Mouse (Mus musculus) heart, postnatal 0 days (tissue): ENCODE results near the gene Duox1.

Experiments
- CTCF ChIP-seq: IDR thresholded peaks from 2 replicates; pipeline ENCODE4 v1.5.1; 2016; ENCODE audit warnings: antibody characterized with exemption, control low read depth, low read depth
- EP300 ChIP-seq: IDR thresholded peaks from 2 replicates; pipeline ENCODE4 v1.6.1; 2016; ENCODE audit warnings: antibody characterized with exemption, low read depth

DNA sequence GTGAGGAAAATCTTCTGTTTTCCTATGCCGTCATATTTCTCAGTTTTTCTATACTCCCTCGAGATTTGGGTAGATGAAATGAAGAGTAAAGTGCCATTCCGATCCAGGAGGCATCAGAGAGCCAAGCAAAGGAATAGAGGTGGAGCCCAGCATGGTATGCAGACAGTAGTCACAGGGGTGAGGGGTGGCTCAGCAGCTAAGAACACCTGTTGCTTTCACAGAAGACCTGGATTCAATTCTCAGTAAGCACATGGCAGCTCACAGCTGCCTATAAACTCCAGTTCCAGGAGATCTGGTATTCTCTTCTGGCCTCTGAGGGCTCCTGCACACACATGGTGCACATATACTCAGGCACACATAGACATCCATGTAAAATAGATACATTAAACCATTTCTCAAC lies 56.6 kb downstream of the Duox1 start:
- TF ChIP-seq CTCF (no peak), EP300 (no peak)
